Mouse (Mus musculus): Measurements from ENCODE around the gene Vmn1r204. TPM values are rescaled to one million over a fixed set of nuclear protein-coding genes. Genes with fewer than 3 reads are reported as not detected.
"Not testable (repeated sequence)": the region's sequence is repeated elsewhere in the genome, so short reads cannot be mapped to it uniquely, and the experiment has no call there.

The Vmn1r204 gene
- not detected in 2 replicates for polyA plus RNA-seq (2015; fragmentation: Nextera tagmentation; extraction: Ambion mirVana)

GRCm38 (mm10) chr13:22552898-22553297 is at the start of gene Vmn1r204:
TSS of gene Vmn1r204 (plus strand) at chr13:22553198.
- not testable (repeated sequence) for DNase-seq (ENCODE audit: low spot score)

DNA sequence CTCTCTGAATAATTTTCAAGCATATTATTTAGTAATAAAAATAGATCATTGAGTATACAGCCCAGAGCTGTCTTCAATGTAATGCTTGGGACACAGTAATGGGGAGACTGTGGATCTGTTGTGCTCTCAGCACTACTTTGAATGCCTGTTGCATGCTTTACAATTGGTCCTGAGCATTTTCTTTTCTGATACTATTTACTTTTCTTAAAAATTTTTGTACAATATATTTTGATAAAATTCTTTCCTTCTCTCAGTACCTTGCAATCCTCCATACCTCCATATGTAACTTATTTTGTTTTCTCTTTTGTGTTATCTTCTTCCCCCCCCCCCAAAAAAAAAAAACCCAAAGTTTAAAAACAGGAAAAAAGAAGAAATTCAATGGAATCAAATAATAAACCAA is 47.7 kb upstream of the Vmn1r204 start, which contains the start of gene Vmn1r202:
Vmn1r202 (minus strand) TSS at position 101 of the 400 bp plus-strand sequence.
- DNase-seq (ENCODE audit: low spot score): no peak

- DNase-seq (ENCODE audit: low spot score): no peak
These were observed 35.2 kb upstream of the Vmn1r204 start, which contains the start of gene Vmn1r203 for GRCm38 (mm10) chr13:22517814-22518213. TSS of gene Vmn1r203 (plus strand) at chr13:22518114.

GRCm38 (mm10) chr13:22574911-22575310 is 21.9 kb downstream of the Vmn1r204 start:
- DNase-seq (ENCODE audit: low spot score): not testable (repeated sequence)

GRCm38 (mm10) chr13:22583336-22583735 is 30.3 kb downstream of the Vmn1r204 start:
- not testable (repeated sequence) for DNase-seq (ENCODE audit: low spot score)

- no peak for DNase-seq (ENCODE audit: low spot score)
These were observed 39.9 kb downstream of the Vmn1r204 start, which contains the start of gene Vmn1r205 for GRCm38 (mm10) chr13:22592900-22593299. TSS of gene Vmn1r205 (minus strand) at chr13:22593000.

Other genes starting within 250 kb of the Vmn1r204 start
- not detected in 2 replicates for gene Vmn1r197, start 228.6 kb upstream of the Vmn1r204 start, polyA plus RNA-seq (2015; fragmentation: Nextera tagmentation; extraction: Ambion mirVana)
- gene Vmn1r198, start 202.8 kb upstream of the Vmn1r204 start, polyA plus RNA-seq (2015; fragmentation: Nextera tagmentation; extraction: Ambion mirVana): not detected in 2 replicates
- gene Vmn1r199, start 173.4 kb upstream of the Vmn1r204 start, polyA plus RNA-seq (2015; fragmentation: Nextera tagmentation; extraction: Ambion mirVana): not detected in 2 replicates
- not detected in 2 replicates for gene Vmn1r200, start 162.8 kb upstream of the Vmn1r204 start, polyA plus RNA-seq (2015; fragmentation: Nextera tagmentation; extraction: Ambion mirVana)
- gene Vmn1r201, start 81.3 kb upstream of the Vmn1r204 start, polyA plus RNA-seq (2015; fragmentation: Nextera tagmentation; extraction: Ambion mirVana): not detected in 2 replicates
- gene Vmn1r202, start 47.8 kb upstream of the Vmn1r204 start, polyA plus RNA-seq (2015; fragmentation: Nextera tagmentation; extraction: Ambion mirVana): 0.03 TPM in 1 of 2 replicates, not detected in the other
- not detected in 2 replicates for gene Vmn1r203, start 35.1 kb upstream of the Vmn1r204 start, polyA plus RNA-seq (2015; fragmentation: Nextera tagmentation; extraction: Ambion mirVana)
- not detected in 2 replicates for gene Vmn1r205, start 39.8 kb downstream of the Vmn1r204 start, polyA plus RNA-seq (2015; fragmentation: Nextera tagmentation; extraction: Ambion mirVana)
- gene Vmn1r206, start 71.1 kb downstream of the Vmn1r204 start, polyA plus RNA-seq (2015; fragmentation: Nextera tagmentation; extraction: Ambion mirVana): not detected in 2 replicates
- not detected in 2 replicates for gene Vmn1r207-ps, start 176.4 kb downstream of the Vmn1r204 start, polyA plus RNA-seq (2015; fragmentation: Nextera tagmentation; extraction: Ambion mirVana)
- gene Vmn1r208, start 224.2 kb downstream of the Vmn1r204 start, polyA plus RNA-seq (2015; fragmentation: Nextera tagmentation; extraction: Ambion mirVana): not detected in 2 replicates

Data from thymus, postnatal 0 days (tissue).